Mouse (Mus musculus): ENCODE results near the gene Trp53bp1.

Gene Trp53bp1

GRCm38 (mm10) chr2:121271236-121271927, at the start of gene Trp53bp1:
TSS of gene Trp53bp1 (minus strand) at chr2:121271407.
- peak; percentile 90 to 95 for DNase-seq (ENCODE audit: low spot score in 2 of 2)

DNA sequence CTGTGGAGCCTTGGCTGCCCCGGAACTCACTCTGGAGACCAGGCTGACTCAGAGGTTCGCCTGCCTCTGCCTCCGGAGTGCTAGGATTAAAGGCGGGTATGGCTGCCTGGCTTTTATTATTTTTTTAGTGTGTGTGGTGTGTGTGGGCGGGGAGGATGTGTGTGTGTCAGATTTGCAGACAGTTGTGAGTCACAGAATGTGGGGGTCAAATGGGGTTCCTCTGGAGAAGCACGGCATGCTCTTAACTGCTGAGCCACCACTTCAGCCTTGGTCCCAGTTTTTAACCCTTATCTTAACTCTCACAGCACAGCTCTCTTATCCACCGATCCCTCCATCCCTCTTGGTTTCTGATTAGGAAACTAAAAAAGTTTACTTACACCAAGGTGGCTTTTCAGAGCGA, 45.1 kb upstream of the Trp53bp1 start:
- DNase-seq (ENCODE audit: low spot score in 2 of 2): no peak

DNA sequence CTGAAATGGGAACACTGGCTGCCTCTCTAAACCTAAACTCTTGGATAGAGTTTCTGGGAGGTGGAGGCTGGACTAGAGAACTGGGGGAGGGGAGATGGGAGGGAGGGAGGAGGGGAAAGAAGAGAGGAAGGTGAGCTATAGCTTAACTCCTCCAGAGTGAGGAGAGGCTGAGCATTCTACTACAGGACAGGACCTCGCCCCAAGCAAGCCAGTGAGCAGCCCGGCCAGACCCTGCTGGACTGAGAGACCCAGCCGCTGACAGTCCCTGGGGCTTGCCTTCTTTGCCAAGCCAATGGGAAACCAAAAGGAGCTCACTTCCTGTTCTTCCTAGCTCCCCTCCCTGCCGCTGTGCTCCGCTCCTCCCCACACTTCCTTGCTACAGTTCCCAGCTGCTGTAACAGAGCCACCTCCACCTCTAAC, 37.8 kb upstream of the Trp53bp1 start:
- DNase-seq (ENCODE audit: low spot score in 2 of 2): no peak

DNA sequence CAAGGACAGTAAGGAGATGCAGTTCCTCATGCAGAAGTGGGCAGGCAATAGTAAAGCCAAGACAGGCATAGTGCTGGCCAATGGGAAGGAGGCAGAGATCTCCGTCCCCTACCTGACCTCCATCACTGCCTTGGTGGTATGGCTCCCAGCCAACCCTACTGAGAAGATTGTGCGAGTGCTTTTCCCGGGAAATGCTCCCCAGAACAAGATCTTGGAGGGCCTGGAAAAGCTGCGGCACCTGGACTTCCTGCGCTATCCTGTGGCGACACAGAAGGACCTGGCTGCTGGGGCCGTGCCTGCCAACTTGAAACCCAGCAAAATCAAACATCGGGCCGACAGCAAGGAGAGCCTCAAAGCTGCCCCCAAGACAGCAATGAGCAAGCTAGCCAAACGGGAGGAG, 28.8 kb upstream of the Trp53bp1 start:
- no peak for DNase-seq (ENCODE audit: low spot score in 2 of 2)

DNA sequence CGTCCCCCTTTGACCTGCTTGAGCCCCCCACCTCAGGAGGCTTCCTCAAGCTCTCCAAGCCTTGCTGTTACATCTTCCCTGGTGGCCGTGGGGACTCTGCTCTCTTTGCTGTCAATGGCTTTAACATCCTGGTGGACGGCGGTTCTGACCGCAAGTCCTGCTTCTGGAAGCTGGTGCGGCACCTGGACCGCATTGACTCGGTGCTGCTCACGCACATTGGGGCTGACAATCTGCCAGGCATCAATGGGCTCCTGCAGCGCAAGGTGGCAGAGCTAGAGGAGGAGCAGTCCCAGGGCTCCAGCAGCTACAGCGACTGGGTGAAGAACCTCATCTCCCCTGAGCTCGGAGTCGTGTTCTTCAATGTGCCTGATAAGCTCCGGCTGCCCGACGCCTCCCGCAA, 28.3 kb upstream of the Trp53bp1 start:
- DNase-seq (ENCODE audit: low spot score in 2 of 2): no peak

DNA sequence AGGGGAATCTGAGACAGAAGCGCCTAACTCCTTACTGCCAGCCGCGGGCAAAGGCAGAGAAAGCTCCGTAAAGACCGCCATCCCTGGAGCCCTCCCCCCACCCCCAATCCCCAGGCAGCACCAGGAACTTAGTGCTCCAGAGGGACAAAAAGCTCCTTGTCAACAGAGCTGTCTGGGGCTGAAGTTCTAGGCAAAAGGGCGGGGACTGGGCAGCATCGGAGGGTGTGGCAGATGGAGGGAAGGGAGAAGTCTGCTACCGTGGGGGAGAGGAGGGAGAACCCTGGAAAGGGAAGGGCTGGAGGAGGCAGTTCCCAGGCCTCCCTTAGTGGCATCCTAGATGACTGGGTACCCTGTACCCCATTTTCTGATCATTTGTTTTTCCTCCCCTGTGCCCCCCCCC, 26.9 kb upstream of the Trp53bp1 start:
- DNase-seq (ENCODE audit: low spot score in 2 of 2): no peak

DNA sequence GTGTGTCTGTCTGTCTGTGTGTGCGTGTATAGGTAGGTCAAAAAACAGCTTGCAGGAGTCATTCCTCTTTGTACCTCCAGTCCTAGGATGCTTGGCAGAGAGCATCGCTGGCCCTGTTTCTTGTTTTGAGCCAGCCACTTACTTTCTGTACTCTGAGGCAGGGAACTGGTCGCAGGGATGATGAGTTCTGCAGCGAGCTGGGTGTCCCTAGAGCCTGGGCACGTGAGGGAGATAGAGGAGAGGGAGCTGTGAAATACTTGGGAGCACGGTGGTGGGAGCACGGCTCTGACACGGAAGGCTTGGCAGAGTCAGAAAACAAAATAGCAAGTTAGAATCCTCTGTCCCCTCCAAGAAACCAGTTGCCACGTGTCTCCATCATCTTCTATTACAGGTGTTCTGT, 26.5 kb upstream of the Trp53bp1 start:
- peak in 1 of 2 experiments; percentile 53 for DNase-seq (ENCODE audit: low spot score in 2 of 2)

GRCm38 (mm10) chr2:121296754-121297231, 25.6 kb upstream of the Trp53bp1 start:
- DNase-seq (ENCODE audit: low spot score in 2 of 2): no peak

DNA sequence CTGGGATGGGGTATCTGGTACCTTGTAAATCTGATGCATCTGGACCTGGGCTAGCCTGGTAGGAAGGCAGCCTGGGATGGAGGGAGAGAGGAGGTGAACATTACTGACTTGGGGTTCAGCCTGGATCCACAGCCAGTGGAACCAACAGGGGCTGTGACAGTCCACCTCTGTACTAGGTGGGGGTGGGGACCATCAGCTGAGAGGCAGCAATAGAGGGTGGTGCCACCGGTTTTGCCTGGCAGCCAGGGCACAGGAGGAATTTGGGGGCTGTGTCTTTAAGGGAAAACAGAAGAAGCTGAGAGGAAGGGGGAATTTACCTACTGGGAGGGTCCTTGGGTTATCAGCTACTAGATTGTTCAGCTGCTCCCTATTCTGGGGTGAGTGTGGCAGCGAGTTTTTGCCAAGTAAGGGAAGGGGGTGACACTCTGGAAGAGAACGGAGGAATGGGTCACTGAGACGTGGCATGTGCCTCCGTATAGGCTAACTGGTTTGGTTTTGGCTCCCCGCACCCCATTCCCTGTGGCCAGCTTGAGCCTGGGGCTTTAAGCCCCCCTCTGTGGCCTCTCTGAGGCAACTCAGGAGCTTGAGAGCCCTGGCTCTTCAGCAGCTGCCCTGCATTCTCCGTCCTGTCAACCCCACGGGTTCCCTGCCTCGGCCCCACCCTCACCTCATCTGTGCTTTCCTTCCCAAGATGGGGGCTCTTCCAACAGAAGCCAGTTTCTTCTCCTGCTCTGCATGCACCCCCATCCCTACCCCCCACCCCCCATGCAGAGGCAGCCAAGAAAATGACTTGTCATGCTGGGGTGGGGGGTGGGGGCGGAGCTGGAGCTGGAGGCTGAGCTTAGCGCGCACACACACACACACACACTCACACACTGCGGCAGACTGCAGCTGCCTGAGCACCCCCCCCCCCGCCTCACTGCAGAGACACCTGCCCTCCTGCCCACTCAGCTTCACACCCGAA, 24.7 kb upstream of the Trp53bp1 start:
- DNase-seq (ENCODE audit: low spot score in 2 of 2): no peak

DNA sequence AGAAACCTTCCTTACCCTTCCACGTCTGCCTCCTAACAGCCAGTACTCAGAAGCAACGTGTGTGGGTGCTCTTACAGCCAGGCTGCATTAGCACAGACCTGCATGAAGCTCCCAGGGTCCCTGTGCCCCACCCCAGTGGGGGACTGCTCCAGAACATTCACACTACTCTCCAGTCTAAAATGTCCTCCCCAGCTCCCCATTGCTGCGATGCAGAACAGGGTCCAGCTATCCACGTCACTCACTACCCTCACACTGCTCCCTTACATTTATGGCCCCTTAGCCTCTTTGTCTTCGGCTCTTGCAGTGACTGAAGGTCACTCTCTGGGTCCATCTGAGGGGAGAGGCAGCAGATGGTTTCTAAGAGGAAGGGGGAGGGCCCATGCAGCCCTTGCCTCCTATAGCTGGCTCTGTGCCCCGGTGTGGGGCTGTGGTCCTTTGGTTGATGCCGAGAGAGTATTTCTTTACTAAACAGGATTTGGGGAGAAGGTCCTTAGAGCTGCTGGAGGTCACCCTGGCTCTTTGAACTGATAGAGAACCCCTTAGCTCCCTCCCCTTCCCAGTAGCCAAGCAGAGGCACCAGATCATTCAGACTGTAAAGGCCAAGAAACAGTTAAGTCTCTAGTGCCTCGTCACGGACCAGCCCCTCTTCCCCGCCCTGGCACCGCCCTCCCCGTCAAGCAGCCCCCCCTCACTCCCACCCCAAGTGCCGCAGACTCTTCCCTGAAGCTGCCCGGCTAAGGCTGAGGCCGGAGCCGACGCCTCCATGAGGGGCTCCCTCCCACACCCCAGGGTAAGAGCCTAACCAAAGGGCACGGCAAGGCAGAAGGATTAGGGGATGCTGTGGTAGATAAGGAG, 23.8 kb upstream of the Trp53bp1 start:
- no peak for DNase-seq (ENCODE audit: low spot score in 2 of 2)

- no peak for DNase-seq (ENCODE audit: low spot score in 2 of 2)
Measured at GRCm38 (mm10) chr2:121294182-121294581, 23.0 kb upstream of the Trp53bp1 start.

DNA sequence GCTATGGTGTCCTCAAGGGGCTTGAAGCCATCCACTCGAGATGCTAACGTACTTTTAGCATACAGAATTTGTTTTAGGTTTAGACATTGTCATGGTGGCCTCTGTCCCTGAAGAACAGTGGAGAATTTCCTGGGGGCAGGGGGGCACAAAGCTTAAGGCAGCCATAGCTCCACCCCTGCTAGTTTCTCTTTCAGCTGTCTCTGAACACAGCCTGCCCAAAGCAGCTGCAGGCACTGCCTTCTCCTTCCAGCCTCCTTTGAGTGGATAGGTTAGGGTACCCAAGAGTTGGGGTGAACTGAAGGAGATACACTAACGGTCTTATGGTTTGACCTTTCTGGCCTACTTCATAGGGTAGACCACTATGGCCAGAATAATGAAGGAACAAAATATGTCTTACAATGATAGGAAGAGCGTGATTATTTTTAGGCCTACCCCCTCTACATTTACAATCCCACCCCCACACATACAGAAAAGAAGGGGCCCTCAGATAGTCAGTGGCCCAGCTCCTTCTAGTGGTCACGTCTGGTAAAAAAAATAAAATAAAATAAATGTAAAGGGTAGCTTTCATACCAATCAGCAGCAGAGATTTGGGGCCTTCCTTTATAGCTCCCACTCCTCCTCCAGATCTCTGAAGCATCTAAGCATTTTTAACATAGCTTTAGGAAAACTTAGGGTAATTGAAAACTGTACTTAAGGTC, 21.3 kb upstream of the Trp53bp1 start:
- no peak for DNase-seq (ENCODE audit: low spot score in 2 of 2)

DNA sequence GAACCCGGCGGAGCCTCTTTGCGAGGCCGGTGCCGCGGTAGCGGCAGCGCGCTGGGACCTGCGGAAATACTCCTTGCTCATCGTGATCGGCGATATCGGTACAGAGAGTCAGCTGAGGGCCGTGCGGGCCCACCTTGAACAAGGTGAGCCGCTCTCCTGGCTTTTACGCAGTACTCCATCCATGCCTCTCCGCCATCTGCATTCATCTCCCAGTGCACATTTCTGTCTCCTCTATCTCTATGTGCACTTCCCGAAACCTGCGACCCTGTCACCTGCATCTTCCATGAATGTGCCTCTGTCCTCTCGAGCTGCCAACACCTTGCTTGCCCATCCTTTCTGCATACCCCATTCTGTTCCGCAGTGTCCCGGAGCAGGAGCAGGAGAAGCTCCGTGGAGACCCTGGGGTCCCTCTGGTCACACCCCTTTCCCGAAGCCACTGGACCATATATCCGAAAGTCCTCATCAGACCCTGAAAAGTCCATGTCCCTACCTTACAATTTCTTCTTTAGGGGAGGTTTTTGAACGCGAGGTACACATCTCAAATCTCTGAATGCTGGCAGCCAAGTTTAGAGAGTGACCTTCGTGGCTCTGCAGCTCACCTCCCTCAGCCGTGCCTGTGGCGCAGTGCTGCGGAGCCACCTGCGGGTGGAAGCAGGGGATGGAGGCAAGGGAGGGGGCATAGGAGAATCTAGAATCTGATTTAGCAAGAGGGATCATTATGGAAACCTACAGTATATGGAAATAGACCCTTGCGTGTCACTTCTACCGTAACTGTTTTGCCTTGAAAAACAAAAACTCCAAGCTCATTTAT, 18.7 kb upstream of the Trp53bp1 start:
- no peak for DNase-seq (ENCODE audit: low spot score in 2 of 2)

GRCm38 (mm10) chr2:121288901-121289729, 17.9 kb upstream of the Trp53bp1 start, which contains the start of gene Map1a:
TSS of gene Map1a (plus strand) at chr2:121289600.
- peak; percentile 88 to 93 for DNase-seq (ENCODE audit: low spot score in 2 of 2)

GRCm38 (mm10) chr2:121287850-121288249, 16.6 kb upstream of the Trp53bp1 start:
- no peak for DNase-seq (ENCODE audit: low spot score in 2 of 2)

DNA sequence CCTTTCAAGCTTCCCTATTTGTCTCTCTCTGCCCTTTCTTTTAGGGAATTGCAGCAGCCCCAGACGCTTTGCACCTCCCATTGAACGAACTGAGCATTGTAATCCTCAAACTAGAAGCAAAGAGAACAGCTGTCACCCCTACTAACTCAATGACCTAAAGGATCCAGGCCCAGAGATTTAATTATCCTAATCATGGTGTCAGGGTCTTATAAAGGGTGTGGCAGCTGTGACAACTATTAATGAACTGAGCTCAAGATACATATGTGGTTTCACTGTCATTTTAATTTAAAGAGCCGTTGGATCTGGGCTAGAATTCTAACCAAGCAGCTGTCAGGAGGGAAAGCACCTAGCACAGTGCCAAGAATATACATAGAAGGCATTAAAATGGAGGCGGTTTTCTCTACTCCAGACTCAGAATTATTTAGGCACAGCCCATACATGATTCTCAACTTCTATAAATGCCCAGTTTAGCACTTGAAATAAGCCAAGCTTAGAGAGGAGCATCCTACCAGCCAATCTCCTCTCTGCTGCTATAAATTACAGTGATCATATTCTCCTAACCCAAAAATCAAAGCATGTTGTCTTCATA, 815 bp upstream of the Trp53bp1 start:
- no peak for DNase-seq (ENCODE audit: low spot score in 2 of 2)

GRCm38 (mm10) chr2:121270521-121271235, 529 bp downstream of the Trp53bp1 start:
- DNase-seq (ENCODE audit: low spot score in 2 of 2): no peak

DNA sequence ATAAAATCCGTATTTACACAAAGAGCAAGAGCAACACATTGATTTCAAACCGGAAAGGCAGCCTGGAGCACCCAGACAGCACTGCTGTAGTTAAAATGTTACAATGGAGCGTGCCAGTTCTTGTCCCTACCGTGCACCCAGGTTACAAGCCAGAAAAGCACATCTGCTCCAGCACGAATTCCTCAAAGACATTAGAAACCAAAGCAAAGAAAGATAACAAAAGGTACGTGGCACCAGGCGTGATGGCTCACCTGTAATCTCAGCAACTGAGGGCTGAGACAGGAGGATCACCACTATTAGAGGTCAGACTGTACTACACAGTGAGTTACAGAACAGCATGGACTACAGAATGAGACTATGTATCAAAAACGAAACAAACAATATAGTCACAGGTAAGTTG, 2.8 kb downstream of the Trp53bp1 start:
- DNase-seq (ENCODE audit: low spot score in 2 of 2): no peak

Data from spleen, postnatal 4 days (tissue).